ENCODE assay signal across 7 mouse cellular contexts in the genomic region with DNA sequence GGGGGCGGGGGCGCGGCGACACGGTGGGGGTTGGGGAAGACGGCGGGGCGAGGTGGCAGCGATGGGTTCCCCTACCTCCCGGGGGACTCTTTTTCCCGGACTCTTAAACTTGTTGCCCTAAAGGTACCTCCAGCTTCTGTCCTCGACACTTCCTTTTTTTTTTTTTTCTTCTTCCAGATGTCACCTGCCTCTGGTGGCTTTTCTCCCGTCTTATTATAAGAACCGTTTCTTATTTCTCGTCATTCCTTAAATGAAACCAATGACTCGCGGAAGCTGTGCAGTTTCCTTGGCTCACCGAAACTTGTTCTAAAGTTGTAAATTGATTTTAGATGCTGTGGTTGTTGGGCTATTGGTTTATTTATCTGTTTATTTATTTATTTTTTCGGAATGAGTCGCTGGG. TPM values are rescaled to one million over a fixed set of nuclear protein-coding genes. Genes with fewer than 3 reads are reported as not detected.
DNase-seq lines count a peak whose midpoint lies in the region; ATAC-seq and TF ChIP-seq lines count a peak whose summit lies in the region.

No protein-coding gene starts in this region.

- WGBS in lung, postnatal 0 days = 3% methylated on average over 18 of the region's 20 CpGs
- 3% methylated on average over 12 of the region's 20 CpGs for whole genome bisulfite sequencing in embryonic facial prominence, embryonic 14.5 days
- WGBS in limb, embryonic 10.5 days = 2% methylated on average over 20 of the region's 20 CpGs
- under 1% methylated on average over 19 of the region's 20 CpGs for WGBS in olfactory bulb, adult 2 months

- H3K9me3 ChIP-seq in lung, postnatal 0 days (ENCODE audit: low read length) = no peaks in the 10 kb centered on the region
- H3K9me3 ChIP-seq in embryonic facial prominence, embryonic 14.5 days (ENCODE audit: control insufficient read depth, low read length) = no peaks in the 10 kb centered on the region
- no peaks in the 10 kb centered on the region for H3K9me3 ChIP-seq in limb, embryonic 10.5 days (replicated peaks)

- no peak for TF ChIP-seq CTCF in lung, postnatal 0 days (IDR thresholded peaks at IDR 0.05)
- TF ChIP-seq CTCF in olfactory bulb, adult 2 months (IDR thresholded peaks at IDR 0.05; ENCODE audit: insufficient read depth, low read depth, low read length) = no peak

- peak overlapping the region; percentile 98 for H3K4me3 ChIP-seq in lung, postnatal 0 days (ENCODE audit: low read depth, low read length)
- peak overlapping the region; percentile 98 for H3K4me3 ChIP-seq in embryonic facial prominence, embryonic 14.5 days (ENCODE audit: low read depth, low read length)
- peak overlapping the region; percentile 100 for H3K4me3 ChIP-seq in limb, embryonic 10.5 days
- H3K4me3 ChIP-seq in olfactory bulb, adult 2 months (ENCODE audit: insufficient read depth, low read depth, low read length) = peak overlapping the region; percentile 63

- H3K27me3 ChIP-seq in lung, postnatal 0 days (replicated peaks; ENCODE audit: insufficient read depth, low read length) = no peaks in the 10 kb centered on the region
- peaks cover 6% of the 10 kb centered on the region for H3K27me3 ChIP-seq in embryonic facial prominence, embryonic 14.5 days (replicated peaks; ENCODE audit: control insufficient read depth, insufficient read depth, low read length)
- peaks cover 14% of the 10 kb centered on the region; the same call in 1 of the 2 replicates for H3K27me3 ChIP-seq in limb, embryonic 10.5 days (ENCODE audit: low read depth, poor library complexity, severe bottlenecking)

- DNase-seq in lung, postnatal 0 days (ENCODE audit: low spot score) = no peak
- no peak for DNase-seq in lung, postnatal 4 days
- DNase-seq in embryonic facial prominence, embryonic 14.5 days (ENCODE audit: low spot score) = no peak
- no peak for DNase-seq in limb, embryonic 10.5 days (ENCODE audit: low spot score)
- no peak for DNase-seq in urinary bladder, postnatal 4 days (ENCODE audit: low spot score in 2 of 2)
- DNase-seq in ovary, postnatal 36 days (ENCODE audit: low spot score) = no peak

- H3K4me1 ChIP-seq in lung, postnatal 0 days (ENCODE audit: insufficient read depth, low read depth, low read length) = peaks cover 6% of the 10 kb centered on the region; the same call in 1 of the 2 replicates
- H3K4me1 ChIP-seq in embryonic facial prominence, embryonic 14.5 days (ENCODE audit: control insufficient read depth, insufficient read depth, low read length) = peaks cover 14% of the 10 kb centered on the region; the same call in 1 of the 2 replicates
- peaks cover 13% of the 10 kb centered on the region; the same call in 1 of the 2 replicates for H3K4me1 ChIP-seq in limb, embryonic 10.5 days
- H3K4me1 ChIP-seq in olfactory bulb, adult 2 months (ENCODE audit: control insufficient read depth, insufficient read depth, low read length) = peaks cover 10% of the 10 kb centered on the region; the same call in 1 of the 2 replicates

- no peak for TF ChIP-seq EP300 in lung, postnatal 0 days (IDR thresholded peaks at IDR 0.05)

- H3K9ac ChIP-seq in lung, postnatal 0 days (replicated peaks; ENCODE audit: low read depth) = peak overlapping the region; percentile 82
- peak overlapping the region; percentile 85 for H3K9ac ChIP-seq in embryonic facial prominence, embryonic 14.5 days (ENCODE audit: low read depth, low read length)

- TF ChIP-seq POLR2A in olfactory bulb, adult 2 months (IDR thresholded peaks at IDR 0.05; ENCODE audit: insufficient read depth, low read depth, low read length) = no peak

- no peaks in the 10 kb centered on the region for H3K36me3 ChIP-seq in lung, postnatal 0 days (ENCODE audit: insufficient read depth, low read length)
- H3K36me3 ChIP-seq in embryonic facial prominence, embryonic 14.5 days (ENCODE audit: control insufficient read depth, insufficient read depth, low read length) = no peaks in the 10 kb centered on the region
- no peaks in the 10 kb centered on the region for H3K36me3 ChIP-seq in limb, embryonic 10.5 days

- no peak for ATAC-seq in lung, postnatal 0 days
- ATAC-seq in embryonic facial prominence, embryonic 14.5 days (ENCODE audit: low read depth) = no peak

- peak overlapping the region; percentile 86 for H3K27ac ChIP-seq in lung, postnatal 0 days (ENCODE audit: low read length)
- no peak overlapping the region for H3K27ac ChIP-seq in embryonic facial prominence, embryonic 14.5 days (replicated peaks; ENCODE audit: low read depth, low read length)
- peak overlapping the region; percentile 90 for H3K27ac ChIP-seq in limb, embryonic 10.5 days
- no peak overlapping the region for H3K27ac ChIP-seq in olfactory bulb, adult 2 months (ENCODE audit: insufficient read depth, low read depth, low read length)

- peak overlapping the region; percentile 98 for H3K4me2 ChIP-seq in lung, postnatal 0 days (replicated peaks; ENCODE audit: low read depth, low read length)
- peak overlapping the region; percentile 89 for H3K4me2 ChIP-seq in embryonic facial prominence, embryonic 14.5 days (ENCODE audit: low read depth, low read length)

RNA-seq across cellular contexts. Expression of gene Lmtk2, which starts 0.7 kb away (rescaled TPM):
- 4.5 and 4.7 TPM in 2 replicates for polyA plus RNA-seq in lung, postnatal 0 days (2015; fragmentation: Nextera tagmentation; extraction: Ambion mirVana)
- 3.7 and 4.2 TPM in 2 replicates for polyA plus RNA-seq in embryonic facial prominence, embryonic 14.5 days (2014; fragmentation: Nextera tagmentation; extraction: Ambion mirVana)
- polyA plus RNA-seq in limb, embryonic 10.5 days (2016; fragmentation: Nextera tagmentation; extraction: Ambion mirVana) = 5.7 and 5.9 TPM in 2 replicates
- polyA plus RNA-seq in olfactory bulb, adult 2 months (2012; ENCODE audit: insufficient read depth, insufficient read length, low replicate concordance, missing spikeins) = not detected in 2 replicates

Comparison
In these comparisons a context has a peak if more than half of its experiments do, and no peak if none do; other contexts are left out.
1. H3K27ac ChIP-seq: peak in lung, postnatal 0 days (single experiment) and limb, embryonic 10.5 days (single experiment); none in embryonic facial prominence, embryonic 14.5 days (single experiment) and olfactory bulb, adult 2 months (single experiment).
2. Peak in every context shown above with its lines, with median percentiles within 50 percentile points of each other: H3K4me3 ChIP-seq.